Mouse (Mus musculus) retina, postnatal 7 days (tissue): ENCODE results near the gene Clstn1.

Experiments used
- DNase-seq: peaks from one replicate; pipeline ENCODE4 v3.0.0-alpha.2; 2012; ENCODE audit warnings: low read depth, low spot score

Clstn1 gene

GRCm38 (mm10) chr4:149567432-149568026 is 18.7 kb upstream of the Clstn1 start:
- no peak for DNase-seq

- no peak for DNase-seq
Observed at GRCm38 (mm10) chr4:149568622-149569021, 17.6 kb upstream of the Clstn1 start.

- peak; percentile 63 for DNase-seq
Observed at GRCm38 (mm10) chr4:149569781-149570497, 16.3 kb upstream of the Clstn1 start.

- no peak for DNase-seq
Observed at GRCm38 (mm10) chr4:149570498-149570863, 15.8 kb upstream of the Clstn1 start.

GRCm38 (mm10) chr4:149571209-149571608 is 15.1 kb upstream of the Clstn1 start:
- no peak for DNase-seq

- no peak for DNase-seq
Observed at GRCm38 (mm10) chr4:149571651-149572149, 14.6 kb upstream of the Clstn1 start.

- DNase-seq: peak; percentile 79
Observed at GRCm38 (mm10) chr4:149572446-149572845, 13.8 kb upstream of the Clstn1 start.

- no peak for DNase-seq
Observed at GRCm38 (mm10) chr4:149572851-149573250, 13.4 kb upstream of the Clstn1 start.

- no peak for DNase-seq
Observed at GRCm38 (mm10) chr4:149574391-149574821, 11.9 kb upstream of the Clstn1 start.

GRCm38 (mm10) chr4:149576061-149576460 is 10.2 kb upstream of the Clstn1 start:
- no peak for DNase-seq

- DNase-seq: no peak
Observed at GRCm38 (mm10) chr4:149576993-149577548, 9.2 kb upstream of the Clstn1 start.

GRCm38 (mm10) chr4:149578085-149578681 is 8.1 kb upstream of the Clstn1 start:
- DNase-seq: no peak

- DNase-seq: no peak
Observed at GRCm38 (mm10) chr4:149578831-149579230, 7.4 kb upstream of the Clstn1 start.

GRCm38 (mm10) chr4:149585236-149585635 is 1.0 kb upstream of the Clstn1 start:
- DNase-seq: no peak

GRCm38 (mm10) chr4:149586783-149587595 is 721 bp downstream of the Clstn1 start:
- DNase-seq: no peak

GRCm38 (mm10) chr4:149587596-149588168 is 1.4 kb downstream of the Clstn1 start:
- no peak for DNase-seq

- DNase-seq: no peak
Observed at GRCm38 (mm10) chr4:149590200-149590599, 3.9 kb downstream of the Clstn1 start.

- no peak for DNase-seq
Observed at GRCm38 (mm10) chr4:149591486-149591885, 5.2 kb downstream of the Clstn1 start.

GRCm38 (mm10) chr4:149594913-149595581 is 8.8 kb downstream of the Clstn1 start:
- no peak for DNase-seq

GRCm38 (mm10) chr4:149597641-149598208 is 11.5 kb downstream of the Clstn1 start:
- DNase-seq: no peak
